Mouse (Mus musculus) midbrain, embryonic 12.5 days (tissue): ENCODE data around the gene Tbx5. TPM values are rescaled to one million over a fixed set of nuclear protein-coding genes. Genes with fewer than 3 reads are reported as not detected.

Experiments used
- ATAC-seq: fragments of 200-750 bp; cut with Nextera tagmentation; 2 replicates; pipeline ENCODE4 v1.8.0; 2017; ENCODE audit warnings: low read depth, moderate TSS enrichment, moderate library complexity; ENCODE audit not compliant: low FRiP score
- H3K27ac ChIP-seq: fragments of 300-500 bp; sonication (generic); replicated peaks from 2 replicates; pipeline ENCODE4 v1.5.1; 2016; ENCODE audit warnings: mild to moderate bottlenecking
- H3K27me3 ChIP-seq: fragments of 300-500 bp; sonication (generic); 2 replicates; pipeline ENCODE4 v1.6.1; 2016; ENCODE audit warnings: mild to moderate bottlenecking
- H3K36me3 ChIP-seq: fragments of 300-500 bp; sonication (generic); 2 replicates; pipeline ENCODE4 v1.6.1; 2016
- H3K4me1 ChIP-seq: fragments of 300-500 bp; sonication (generic); 2 replicates; pipeline ENCODE4 v1.6.1; 2016
- H3K4me2 ChIP-seq: fragments of 300-500 bp; sonication (generic); replicated peaks from 2 replicates; pipeline ENCODE4 v1.6.1; 2016; ENCODE audit warnings: mild to moderate bottlenecking, moderate library complexity
- H3K4me3 ChIP-seq: fragments of 300-500 bp; sonication (generic); 2 replicates; pipeline ENCODE4 v1.5.1; 2016; ENCODE audit warnings: mild to moderate bottlenecking
- H3K9ac ChIP-seq: fragments of 300-500 bp; sonication (generic); replicated peaks from 2 replicates; pipeline ENCODE4 v1.6.1; 2016; ENCODE audit warnings: mild to moderate bottlenecking, moderate library complexity
- H3K9me3 ChIP-seq: fragments of 300-500 bp; sonication (generic); 2 replicates; pipeline ENCODE4 v1.6.1; 2016; ENCODE audit warnings: mild to moderate bottlenecking
- WGBS: fragments of 180-500 bp; shearing (Covaris S2); methylation state at CpG from one replicate; pipeline ENCODE4 v1.1.7; 2016; 5-methylcytosine and 5-hydroxymethylcytosine counted together
- polyA plus RNA-seq: library from polyadenylated mRNA; unstranded; fragments of >200 nt; fragmentation: Nextera tagmentation; extraction: Ambion mirVana; gene quantifications from 2 replicates; pipeline ENCODE4 v1.2.1, GENCODE M21; 2016

Tbx5 gene
- polyA plus RNA-seq, 1 experiment from 2014 or later: 0.08 TPM

- Histone ChIP-seq H3K4me2 (no peak overlapping the region), H3K4me3 (no peak overlapping the region), H3K27ac (no peak overlapping the region), H3K9ac (no peak overlapping the region), H3K27me3 (peaks cover 95% of the 10 kb centered on the region), H3K36me3 (no peaks in the 10 kb centered on the region), H3K4me1 (no peaks in the 10 kb centered on the region), H3K9me3 (no peaks in the 10 kb centered on the region)
- ATAC-seq: no peak
- WGBS: 67% methylated on average over 6 of the region's 6 CpGs
These were observed 5.1 kb upstream of the Tbx5 start for GRCm38 (mm10) chr5:119827341-119827740.

GRCm38 (mm10) chr5:119830611-119831010, 1.9 kb upstream of the Tbx5 start:
- Histone ChIP-seq H3K36me3 (no peaks in the 10 kb centered on the region), H3K27ac (no peak overlapping the region), H3K4me3 (no peak overlapping the region), H3K9me3 (no peaks in the 10 kb centered on the region), H3K4me1 (0 out of 2 replicates have a peak, but pooled peaks cover 3% of the 10 kb centered on the region), H3K4me2 (no peak overlapping the region), H3K27me3 (peaks cover 97% of the 10 kb centered on the region), H3K9ac (no peak overlapping the region)
- no peak for ATAC-seq
- WGBS: 8% methylated on average over 8 of the region's 8 CpGs

DNA sequence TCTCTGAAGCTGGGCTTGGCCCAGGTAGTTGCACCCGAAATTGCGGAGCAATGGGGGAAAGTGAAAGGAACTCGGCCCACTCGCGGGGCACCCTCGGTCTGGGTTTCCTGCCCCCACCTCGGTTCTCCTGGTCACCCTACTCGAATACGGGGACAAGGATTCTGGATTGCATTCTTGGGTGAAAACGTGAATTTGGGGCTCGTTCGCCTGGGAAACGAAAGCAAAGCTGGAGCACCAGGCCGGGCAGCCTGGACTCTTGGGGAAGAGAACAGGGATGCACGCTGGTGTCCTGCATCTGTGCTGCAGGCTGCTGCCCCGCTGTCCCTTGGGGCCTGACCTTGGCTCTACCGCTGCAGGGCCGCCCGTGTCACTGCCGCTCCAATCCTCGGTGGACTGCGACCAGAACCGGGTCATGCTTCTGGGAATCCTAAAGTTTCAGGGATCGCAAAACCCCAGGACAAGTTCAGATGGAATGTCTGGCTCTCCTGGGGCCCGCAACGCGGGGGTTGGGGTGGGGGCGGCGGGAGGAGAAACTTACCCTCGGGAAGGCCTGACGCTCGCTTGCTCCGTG, 1.2 kb upstream of the Tbx5 start:
- Histone ChIP-seq H3K4me2 (no peak overlapping the region), H3K4me3 (no peak overlapping the region), H3K4me1 (0 out of 2 replicates have a peak, but pooled peaks cover 3% of the 10 kb centered on the region), H3K36me3 (no peaks in the 10 kb centered on the region), H3K9me3 (no peaks in the 10 kb centered on the region), H3K27ac (no peak overlapping the region), H3K27me3 (peaks cover 99% of the 10 kb centered on the region), H3K9ac (no peak overlapping the region)
- 0% methylated on average over 33 of the region's 33 CpGs for WGBS
- ATAC-seq: no peak

GRCm38 (mm10) chr5:119831791-119832478, 533 bp upstream of the Tbx5 start:
- no peak overlapping the region for H3K4me2 ChIP-seq
- H3K4me3 ChIP-seq: no peak overlapping the region
- no peak overlapping the region for H3K27ac ChIP-seq
- H3K4me1 ChIP-seq: 0 out of 2 replicates have a peak, but pooled peaks cover 3% of the 10 kb centered on the region
- no peak overlapping the region for H3K9ac ChIP-seq
- no peak for ATAC-seq
- H3K9me3 ChIP-seq: no peaks in the 10 kb centered on the region
- no peaks in the 10 kb centered on the region for H3K36me3 ChIP-seq
- peaks cover 99% of the 10 kb centered on the region for H3K27me3 ChIP-seq
- WGBS: 1% methylated on average over 25 of the region's 25 CpGs

- no peak for ATAC-seq
- H3K4me3 ChIP-seq: no peak overlapping the region
- H3K9me3 ChIP-seq: no peaks in the 10 kb centered on the region
- no peaks in the 10 kb centered on the region for H3K36me3 ChIP-seq
- no peak overlapping the region for H3K27ac ChIP-seq
- H3K4me1 ChIP-seq: 0 out of 2 replicates have a peak, but pooled peaks cover 3% of the 10 kb centered on the region
- no peak overlapping the region for H3K9ac ChIP-seq
- no peak overlapping the region for H3K4me2 ChIP-seq
- 2% methylated on average over 8 of the region's 8 CpGs for WGBS
- H3K27me3 ChIP-seq: peaks cover 99% of the 10 kb centered on the region
These were observed 959 bp downstream of the Tbx5 start for GRCm38 (mm10) chr5:119833223-119834030.

- ATAC-seq: no peak
- Histone ChIP-seq H3K4me2 (no peak overlapping the region), H3K27me3 (peaks cover 99% of the 10 kb centered on the region), H3K4me1 (0 out of 2 replicates have a peak, but pooled peaks cover 3% of the 10 kb centered on the region), H3K27ac (no peak overlapping the region), H3K9ac (no peak overlapping the region), H3K4me3 (no peak overlapping the region), H3K36me3 (no peaks in the 10 kb centered on the region), H3K9me3 (no peaks in the 10 kb centered on the region)
- WGBS: 0% methylated on average over 2 of the region's 2 CpGs
These were observed 1.5 kb downstream of the Tbx5 start for GRCm38 (mm10) chr5:119834031-119834403.

DNA sequence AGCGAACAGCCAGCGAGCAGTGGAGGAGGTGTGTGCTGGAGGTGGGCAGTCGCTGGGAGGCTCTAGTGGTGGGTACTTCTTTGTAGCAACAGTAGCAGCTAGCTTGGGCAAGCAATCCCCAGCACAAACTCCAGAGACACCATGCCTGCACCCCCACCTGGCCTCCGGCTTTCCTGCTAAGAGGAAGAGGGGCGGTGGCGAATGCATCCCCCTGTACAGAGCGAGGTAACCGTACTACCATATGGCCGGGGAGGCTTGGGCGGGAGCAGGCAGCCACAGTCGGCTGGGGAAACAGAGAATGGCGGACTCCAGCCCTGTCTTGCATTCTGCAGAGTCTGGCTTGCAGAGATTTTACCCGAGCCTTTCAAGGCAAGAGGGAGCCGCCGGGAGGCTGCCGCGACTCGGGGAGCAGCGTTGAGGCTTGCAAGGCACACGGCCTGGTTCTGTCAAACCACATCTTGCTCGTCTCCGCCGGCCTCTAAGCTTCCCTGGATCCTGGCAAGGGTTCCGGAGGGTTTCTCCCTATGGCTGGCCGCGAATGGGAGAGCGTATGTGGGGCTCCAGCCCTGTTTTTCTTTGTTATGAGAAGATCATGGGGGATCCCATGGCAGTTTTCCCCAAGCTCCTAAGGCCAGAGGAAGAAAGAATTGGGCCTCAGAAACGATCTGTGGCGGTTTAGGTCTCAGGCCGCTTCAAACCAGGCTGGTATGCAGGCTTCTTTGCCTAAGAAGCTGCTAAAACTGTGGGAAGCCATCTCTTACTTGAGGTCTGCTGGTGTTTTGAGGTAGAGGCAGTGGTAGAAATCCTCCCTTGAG, 2.8 kb downstream of the Tbx5 start:
- H3K4me3 ChIP-seq: no peak overlapping the region
- 0 out of 2 replicates have a peak, but pooled peaks cover 3% of the 10 kb centered on the region for H3K4me1 ChIP-seq
- H3K36me3 ChIP-seq: no peaks in the 10 kb centered on the region
- H3K27me3 ChIP-seq: peaks cover 99% of the 10 kb centered on the region
- no peak overlapping the region for H3K27ac ChIP-seq
- H3K4me2 ChIP-seq: no peak overlapping the region
- ATAC-seq: no peak
- H3K9ac ChIP-seq: no peak overlapping the region
- WGBS: under 1% methylated on average over 30 of the region's 30 CpGs
- H3K9me3 ChIP-seq: no peaks in the 10 kb centered on the region

DNA sequence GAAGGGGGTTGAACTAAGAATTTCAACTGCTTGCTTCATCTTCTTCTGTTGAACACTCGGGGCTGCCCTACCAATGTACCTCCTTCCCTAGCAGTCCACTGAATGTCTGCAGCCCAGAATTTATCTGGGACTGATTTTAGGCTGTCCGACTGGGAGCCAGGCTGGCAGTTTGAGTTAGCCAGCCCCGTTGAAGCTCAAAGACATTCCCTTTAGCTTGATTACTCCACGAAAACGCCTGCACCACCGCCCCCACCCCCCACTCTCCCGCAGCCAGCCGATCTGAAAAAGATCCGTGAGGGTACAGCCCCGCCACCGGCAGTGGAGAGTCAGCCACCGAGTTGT, 3.4 kb downstream of the Tbx5 start:
- Histone ChIP-seq H3K9me3 (no peaks in the 10 kb centered on the region), H3K27me3 (peaks cover 99% of the 10 kb centered on the region), H3K4me3 (no peak overlapping the region), H3K4me1 (0 out of 2 replicates have a peak, but pooled peaks cover 3% of the 10 kb centered on the region), H3K27ac (no peak overlapping the region), H3K4me2 (no peak overlapping the region), H3K36me3 (no peaks in the 10 kb centered on the region), H3K9ac (no peak overlapping the region)
- WGBS: under 1% methylated on average over 12 of the region's 12 CpGs
- no peak for ATAC-seq

DNA sequence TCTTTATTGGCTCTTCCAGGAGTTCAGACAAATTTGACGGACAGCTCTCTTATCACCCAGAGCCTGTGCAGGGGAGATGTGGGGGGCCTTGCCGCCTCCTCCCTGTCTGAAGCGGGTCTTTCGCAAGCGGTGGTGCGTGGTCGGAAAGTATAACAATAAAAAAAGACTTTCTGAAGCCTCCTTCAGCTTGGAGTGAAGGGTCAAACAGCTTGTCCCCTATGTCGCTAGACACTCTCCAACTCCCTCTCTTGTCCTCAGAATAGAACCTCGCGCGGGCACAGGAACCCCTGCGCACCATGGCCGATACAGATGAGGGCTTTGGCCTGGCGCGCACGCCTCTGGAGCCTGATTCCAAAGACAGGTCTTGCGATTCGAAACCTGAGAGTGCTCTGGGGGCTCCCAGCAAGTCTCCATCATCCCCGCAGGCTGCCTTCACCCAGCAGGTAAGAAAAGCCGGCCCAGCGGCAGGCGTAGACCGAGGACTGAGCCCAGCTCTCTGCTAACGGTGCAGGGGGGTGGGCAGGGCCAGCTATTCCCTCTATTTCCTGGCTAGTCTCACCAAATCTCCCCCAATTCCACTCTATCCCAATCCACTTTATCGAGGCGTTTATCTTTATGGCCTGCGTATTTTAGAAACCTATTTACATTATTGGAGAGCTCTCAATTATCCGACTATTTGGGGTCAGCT, 4.3 kb downstream of the Tbx5 start:
- Histone ChIP-seq H3K4me2 (no peak overlapping the region), H3K4me3 (no peak overlapping the region), H3K9ac (no peak overlapping the region), H3K9me3 (no peaks in the 10 kb centered on the region), H3K4me1 (0 out of 2 replicates have a peak, but pooled peaks cover 3% of the 10 kb centered on the region), H3K27ac (no peak overlapping the region), H3K27me3 (peaks cover 98% of the 10 kb centered on the region), H3K36me3 (no peaks in the 10 kb centered on the region)
- no peak for ATAC-seq
- under 1% methylated on average over 28 of the region's 28 CpGs for WGBS

DNA sequence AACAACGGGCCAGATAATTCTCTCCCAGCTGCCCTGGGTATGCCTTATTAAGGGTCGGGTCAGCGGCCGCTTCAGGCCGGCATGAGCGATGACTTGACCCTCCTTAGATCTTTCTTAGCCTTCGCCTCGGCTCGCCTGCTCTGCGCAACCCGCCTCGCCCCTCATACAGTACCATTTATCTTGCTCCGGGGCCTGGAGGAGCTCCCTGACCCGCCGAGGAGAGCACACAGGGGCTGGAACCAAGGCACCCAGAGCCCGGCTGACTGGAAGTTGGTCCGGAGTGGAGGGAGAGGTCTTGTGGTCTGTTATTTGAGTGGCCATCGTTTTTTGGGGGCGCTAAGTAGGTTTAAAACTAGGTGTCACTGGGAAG, 4.8 kb downstream of the Tbx5 start:
- Histone ChIP-seq H3K36me3 (no peaks in the 10 kb centered on the region), H3K4me1 (0 out of 2 replicates have a peak, but pooled peaks cover 3% of the 10 kb centered on the region), H3K4me3 (no peak overlapping the region), H3K9ac (no peak overlapping the region), H3K27ac (no peak overlapping the region), H3K4me2 (no peak overlapping the region), H3K9me3 (no peaks in the 10 kb centered on the region), H3K27me3 (peaks cover 98% of the 10 kb centered on the region)
- ATAC-seq: no peak
- WGBS: 1% methylated on average over 19 of the region's 19 CpGs

DNA sequence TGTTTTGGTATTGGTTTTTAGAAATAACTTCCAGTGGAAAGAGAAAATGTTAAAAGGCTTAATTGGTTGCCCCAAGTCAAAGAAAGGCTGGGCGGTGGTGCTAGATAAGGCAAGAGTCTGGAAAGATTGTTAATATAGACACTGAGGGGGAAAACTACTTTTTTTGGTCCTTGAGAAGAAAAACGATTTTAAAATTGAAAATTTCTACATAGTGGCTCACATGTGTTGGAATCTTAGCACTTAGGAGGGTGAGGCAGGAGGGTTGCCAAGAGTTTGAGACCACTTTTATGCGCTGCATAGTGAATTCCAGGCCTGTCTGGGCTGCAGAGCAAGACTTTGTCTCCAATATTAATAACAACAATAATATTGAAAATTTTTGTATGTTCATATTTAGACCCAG, 5.4 kb downstream of the Tbx5 start:
- no peak overlapping the region for H3K9ac ChIP-seq

More for the DNA sequence above, 5.4 kb downstream of the Tbx5 start:
- no peak for ATAC-seq
- H3K4me2 ChIP-seq: no peak overlapping the region
- H3K4me1 ChIP-seq: 0 out of 2 replicates have a peak, but pooled peaks cover 3% of the 10 kb centered on the region
- H3K36me3 ChIP-seq: no peaks in the 10 kb centered on the region
- H3K27ac ChIP-seq: no peak overlapping the region
- peaks cover 98% of the 10 kb centered on the region for H3K27me3 ChIP-seq
- WGBS: 6% methylated on average over 3 of the region's 3 CpGs
- H3K4me3 ChIP-seq: no peak overlapping the region
- H3K9me3 ChIP-seq: no peaks in the 10 kb centered on the region
